Mouse (Mus musculus) bone marrow, adult 2 months (tissue): ENCODE measurements at regions not wholly inside any gene's neighbourhood (a gene's known extent, or its start where the extent isn't known, plus 50 kb on each side); places are given as distances from the start of the nearest gene placed in this dataset.

Experiments used
- H3K27ac ChIP-seq: fragments of 200-500 bp; 2 replicates; pipeline ENCODE4 v1.5.1; 2012; ENCODE audit warnings: low read depth, mild to moderate bottlenecking, control low read depth, inconsistent platforms, low read length; ENCODE audit not compliant: control insufficient read depth, poor library complexity, insufficient read depth
- H3K4me1 ChIP-seq: fragments of 200-500 bp; 2 replicates; pipeline ENCODE4 v1.6.1; 2011; ENCODE audit warnings: low read length; ENCODE audit not compliant: control insufficient read depth, insufficient read depth
- H3K4me3 ChIP-seq: fragments of 200-500 bp; replicated peaks from 2 replicates; pipeline ENCODE3; 2011; ENCODE audit warnings: mild to moderate bottlenecking, low read depth, low read length, control low read depth; ENCODE audit not compliant: control insufficient read depth
- CTCF ChIP-seq: fragments of 200-500 bp; IDR thresholded peaks from 2 replicates; pipeline ENCODE4 v1.5.1; 2011; ENCODE audit warnings: low read length, control low read depth; ENCODE audit not compliant: control insufficient read depth, insufficient read depth
- POLR2A ChIP-seq: fragments of 200-500 bp; IDR thresholded peaks from 2 replicates; pipeline ENCODE4 v1.6.1; 2011; ENCODE audit warnings: low read depth, mild to moderate bottlenecking, control low read depth, low read length, borderline replicate concordance; ENCODE audit not compliant: control insufficient read depth
- WGBS: fragments of 180-500 bp; shearing (Covaris S2); methylation state at CpG from one replicate; pipeline ENCODE4 v1.1.7; 2018; 5-methylcytosine and 5-hydroxymethylcytosine counted together

DNA sequence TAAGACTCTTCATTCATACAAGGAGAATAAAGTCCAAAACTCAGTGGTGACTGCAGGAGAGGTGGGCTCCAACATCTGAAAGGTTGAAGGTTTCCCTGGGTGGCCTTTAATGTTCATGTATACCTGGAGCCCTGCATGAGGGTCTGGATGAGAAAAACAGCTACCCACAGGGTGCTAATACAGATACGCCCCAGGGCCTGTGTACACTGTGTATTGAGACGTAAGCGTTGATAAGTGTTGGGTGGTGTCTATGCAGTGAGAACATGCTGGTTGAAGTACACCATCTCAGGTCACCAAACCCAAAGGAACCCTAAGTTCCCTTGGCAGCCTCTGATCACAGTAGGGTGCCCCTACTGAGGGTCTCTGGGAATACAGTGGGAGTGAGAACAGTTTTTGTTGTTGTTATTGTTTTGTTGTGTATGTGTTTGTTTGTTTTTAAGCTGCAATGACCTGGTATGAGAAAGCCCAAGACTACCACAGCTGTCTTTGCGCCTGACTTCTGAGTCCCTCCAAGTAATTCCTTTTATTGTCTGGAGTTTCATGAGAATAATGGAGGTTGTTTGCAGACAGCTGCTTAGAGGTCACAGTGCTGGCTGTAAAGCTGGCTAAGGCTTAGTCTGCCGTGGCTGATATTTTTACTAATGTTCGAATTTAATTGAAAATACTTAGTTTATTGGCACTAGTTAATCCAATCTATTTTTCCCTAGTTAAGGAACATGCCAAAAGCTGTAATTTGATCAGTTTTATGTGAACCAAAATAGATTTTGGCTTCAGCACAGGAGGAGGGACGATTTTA is 217.5 kb downstream of the Gm5447 start:
- WGBS, result 82% methylated on average over 7 of the region's 7 CpGs
- no peak overlapping the region for H3K4me3 ChIP-seq

DNA sequence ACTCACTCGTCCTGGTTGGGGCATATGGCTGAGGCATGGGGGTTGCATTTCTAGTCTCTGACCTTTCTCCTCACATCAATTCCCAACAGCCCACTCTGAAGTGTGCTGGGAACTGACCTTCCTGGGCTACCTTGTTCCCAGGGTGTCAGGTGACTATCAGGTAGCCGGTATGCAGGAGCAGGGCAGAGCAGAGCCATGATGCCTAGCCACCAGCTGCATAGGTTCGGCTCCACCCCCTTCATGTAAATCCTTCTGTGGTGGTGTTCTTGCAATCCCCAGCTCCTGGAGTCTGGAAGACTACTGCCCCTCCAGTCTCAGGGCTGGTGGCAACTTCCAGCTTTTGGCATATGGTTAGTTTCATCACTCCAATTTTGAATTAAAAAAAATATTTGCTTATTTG is 221.0 kb downstream of the Gm5447 start:
- no peak overlapping the region for H3K4me3 ChIP-seq
- no peak overlapping the region for H3K27ac ChIP-seq
- 66% methylated on average over 3 of the region's 3 CpGs for WGBS
- H3K4me1 ChIP-seq, result no peaks in the 10 kb centered on the region
- no peak for TF ChIP-seq CTCF

More for the DNA sequence above, 217.5 kb downstream of the Gm5447 start:
- no peak for TF ChIP-seq CTCF
- TF ChIP-seq POLR2A, result no peak
- no peak overlapping the region for H3K27ac ChIP-seq
- H3K4me1 ChIP-seq, result no peaks in the 10 kb centered on the region

DNA sequence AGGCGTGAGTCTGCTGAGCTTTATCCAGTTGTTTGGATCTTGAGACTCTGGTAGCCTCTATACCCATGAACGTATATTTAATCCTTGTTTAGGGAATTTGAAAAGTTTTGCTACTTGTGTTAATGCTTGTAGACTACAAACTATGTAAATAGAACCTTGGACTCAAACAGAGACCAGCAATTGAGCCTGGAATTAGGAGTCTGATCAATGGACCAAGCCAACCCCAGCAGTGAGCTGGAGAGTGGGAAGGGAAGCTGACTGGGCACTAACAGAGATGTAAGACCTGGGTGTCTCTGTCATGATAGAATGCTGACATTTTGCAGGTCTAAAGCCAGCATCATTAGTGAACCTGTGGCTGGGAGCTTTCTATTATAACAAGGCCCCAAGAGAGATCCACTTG is 222.5 kb downstream of the Gm5447 start:
- Histone ChIP-seq H3K27ac (no peak overlapping the region), H3K4me1 (no peaks in the 10 kb centered on the region), H3K4me3 (no peak overlapping the region)
- TF ChIP-seq CTCF, result no peak
- no peak for TF ChIP-seq POLR2A
- WGBS, result 73% methylated on average over 2 of the region's 2 CpGs

DNA sequence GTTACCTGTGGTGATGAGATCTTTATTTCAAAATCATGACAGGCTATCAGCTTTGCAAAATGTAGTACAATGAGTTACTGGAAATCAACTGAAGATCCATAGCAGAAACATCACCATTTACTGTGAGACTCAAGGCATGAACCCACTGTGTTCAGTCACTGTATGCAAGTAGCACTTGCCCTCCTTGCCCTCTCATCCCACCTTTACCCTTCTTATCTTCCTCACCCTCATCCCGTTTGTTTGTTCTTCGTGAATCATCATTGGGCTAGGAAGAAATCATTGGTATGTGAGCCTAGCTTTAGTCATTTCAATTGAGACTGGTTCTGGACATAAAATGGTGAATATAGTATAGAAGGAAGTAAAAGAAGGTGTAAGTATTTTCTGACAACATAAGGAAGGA is 223.6 kb downstream of the Gm5447 start:
- TF ChIP-seq CTCF (no peak), POLR2A (no peak)
- 76% methylated on average over 2 of the region's 2 CpGs for WGBS
- H3K27ac ChIP-seq, result no peak overlapping the region
- H3K4me3 ChIP-seq, result no peak overlapping the region
- no peaks in the 10 kb centered on the region for H3K4me1 ChIP-seq

DNA sequence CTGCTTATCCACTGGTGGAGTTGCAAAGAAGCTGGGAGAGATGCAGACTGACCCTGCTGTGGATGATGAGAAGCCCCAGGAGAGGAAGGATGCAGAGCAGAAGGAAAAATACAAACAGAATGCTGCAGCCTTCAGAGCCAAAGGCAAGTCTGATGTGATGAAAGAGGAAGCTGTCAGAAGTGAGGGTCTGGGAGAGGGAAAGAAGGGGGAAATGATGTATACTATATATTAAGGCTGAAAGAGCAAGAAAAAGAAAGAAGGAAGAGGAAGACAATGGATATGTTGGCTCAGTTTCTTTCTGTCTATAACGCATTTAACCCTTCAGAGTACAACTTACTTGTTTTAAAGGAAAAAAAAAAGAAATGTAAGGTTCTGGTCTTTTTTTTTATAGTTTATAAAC is 225.4 kb downstream of the Gm5447 start:
- H3K27ac ChIP-seq, result no peak overlapping the region
- 39% methylated on average over 1 of the region's 1 CpGs for WGBS
- no peaks in the 10 kb centered on the region for H3K4me1 ChIP-seq
- H3K4me3 ChIP-seq, result no peak overlapping the region
- TF ChIP-seq POLR2A (no peak), CTCF (no peak)

DNA sequence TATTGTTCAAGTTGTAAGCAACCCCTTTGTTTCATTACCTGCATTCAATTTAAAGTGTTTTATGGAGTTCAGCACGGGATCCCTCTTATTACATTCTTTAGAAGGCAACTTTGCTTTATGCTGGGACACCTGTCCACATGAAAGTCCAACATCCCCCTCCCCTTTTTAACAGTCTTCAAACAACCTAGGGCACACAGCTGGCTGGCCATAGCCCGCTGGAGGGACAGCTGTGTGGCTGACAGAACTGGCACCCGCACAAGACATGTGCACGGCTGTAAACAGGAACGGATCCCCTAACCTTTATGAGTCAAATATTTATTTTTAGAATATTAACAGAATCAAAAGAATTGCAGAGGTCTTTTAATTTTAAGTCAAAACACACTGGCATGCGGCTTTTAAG is 230.1 kb downstream of the Gm5447 start:
- Histone ChIP-seq H3K27ac (no peak overlapping the region), H3K4me3 (no peak overlapping the region), H3K4me1 (no peaks in the 10 kb centered on the region)
- WGBS, result 56% methylated on average over 6 of the region's 6 CpGs
- no peak for TF ChIP-seq POLR2A
- TF ChIP-seq CTCF, result no peak

DNA sequence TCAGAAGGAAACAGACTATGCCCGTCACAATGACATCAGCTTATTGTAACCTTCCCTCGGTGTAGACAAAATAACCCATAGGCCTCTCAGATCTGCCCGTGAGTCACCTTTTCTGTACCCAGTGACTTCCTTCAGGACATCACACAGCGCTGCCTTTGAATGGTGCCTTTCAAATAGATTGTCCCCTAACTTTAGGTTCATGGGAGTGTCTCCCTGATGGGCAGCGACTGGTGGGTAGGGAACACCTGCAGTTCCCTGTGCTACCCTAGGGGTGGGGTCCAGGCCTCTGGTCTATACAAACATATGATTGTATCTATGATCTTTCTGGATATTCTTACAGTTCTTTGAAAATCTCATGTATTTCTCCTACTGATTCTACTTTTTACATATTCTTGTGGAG is 232.4 kb downstream of the Gm5447 start:
- TF ChIP-seq POLR2A (no peak), CTCF (no peak)
- Histone ChIP-seq H3K27ac (no peak overlapping the region), H3K4me1 (no peaks in the 10 kb centered on the region), H3K4me3 (no peak overlapping the region)
- 57% methylated on average over 5 of the region's 5 CpGs for WGBS

DNA sequence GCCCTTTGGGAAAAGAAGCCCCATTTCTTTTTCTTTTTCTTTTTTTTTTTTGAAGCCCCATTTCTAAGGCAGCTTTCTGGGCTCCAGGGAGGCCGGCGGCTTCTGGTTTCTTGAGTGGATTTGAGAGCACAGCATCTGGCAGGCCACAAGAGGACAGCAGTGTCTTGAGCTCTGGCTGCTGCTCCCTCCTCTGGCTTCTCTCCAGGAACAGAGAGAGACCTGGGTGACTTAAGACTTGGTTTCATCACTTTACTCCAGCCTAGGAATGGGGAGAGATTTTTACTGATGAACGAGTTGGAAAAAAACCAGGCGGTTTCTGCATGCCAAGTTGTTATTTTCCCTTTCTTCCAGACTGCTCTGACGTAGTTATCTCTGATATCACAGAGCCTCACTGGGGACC is 233.7 kb downstream of the Gm5447 start:
- WGBS, result 59% methylated on average over 5 of the region's 5 CpGs
- no peak for TF ChIP-seq POLR2A
- no peak for TF ChIP-seq CTCF
- Histone ChIP-seq H3K4me3 (no peak overlapping the region), H3K4me1 (no peaks in the 10 kb centered on the region), H3K27ac (no peak overlapping the region)

DNA sequence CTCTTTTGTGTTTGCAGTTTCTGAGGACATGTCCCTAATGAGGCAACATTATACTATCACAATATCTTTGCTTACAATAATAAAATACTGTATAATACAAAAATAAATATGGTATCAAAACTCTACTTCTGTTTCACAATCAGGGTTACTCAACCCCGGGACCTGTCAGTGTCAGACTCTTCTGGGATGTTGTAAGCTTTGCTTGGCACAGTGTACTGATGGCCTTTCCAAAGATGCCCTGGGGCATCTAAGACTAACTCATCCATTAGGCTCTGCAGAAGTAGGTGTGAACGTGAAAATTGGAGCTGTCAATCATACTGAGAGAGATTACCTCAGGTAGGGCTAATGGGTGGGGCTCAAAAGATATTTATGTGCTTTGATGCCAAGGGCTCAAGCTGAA is 249.0 kb downstream of the Gm5447 start:
- TF ChIP-seq CTCF (no peak), POLR2A (no peak)
- Histone ChIP-seq H3K4me3 (no peak overlapping the region), H3K4me1 (no peaks in the 10 kb centered on the region), H3K27ac (no peak overlapping the region)
- WGBS, result 69% methylated on average over 2 of the region's 2 CpGs
